Mouse (Mus musculus) adrenal gland, postnatal 4 days (tissue): ENCODE results near the gene Btbd11. TPM values are rescaled to one million over a fixed set of nuclear protein-coding genes. Genes with fewer than 3 reads are reported as not detected.
"Not testable (repeated sequence)": the region's sequence is repeated elsewhere in the genome, so short reads cannot be mapped to it uniquely, and the experiment has no call there.

Experiments used
- DNase-seq, 2 experiments: peaks; one replicate each; pipeline ENCODE4 v3.0.0; 2021 to 2022; ENCODE audit warnings: low spot score in 2 of 2, mixed read lengths in 2 of 2
- total RNA-seq, 2 experiments: library from RNA; stranded (reverse); gene quantifications; 2 replicates each; pipeline ENCODE4 v1.2.3; 2021

Btbd11 gene
- total RNA-seq, 2 experiments from 2014 or later: 8.6 to 9.0 TPM

- no peak for DNase-seq
These were observed 253.8 kb downstream of the Btbd11 start for GRCm38 (mm10) chr10:85640408-85640807.

GRCm38 (mm10) chr10:85645346-85645745 is 258.7 kb downstream of the Btbd11 start:
- no peak for DNase-seq

- DNase-seq: peak in 1 of 2 experiments; percentile 14
These were observed 265.1 kb downstream of the Btbd11 start for GRCm38 (mm10) chr10:85651706-85652105.

GRCm38 (mm10) chr10:85655881-85656280 is 269.3 kb downstream of the Btbd11 start:
- DNase-seq: no peak

GRCm38 (mm10) chr10:85657886-85658285 is 271.3 kb downstream of the Btbd11 start:
- DNase-seq: no peak

- no peak for DNase-seq
These were observed 286.9 kb downstream of the Btbd11 start for GRCm38 (mm10) chr10:85673512-85673921.

GRCm38 (mm10) chr10:85678635-85679034 is 292.0 kb downstream of the Btbd11 start:
- no peak for DNase-seq

- no peak for DNase-seq
These were observed 295.8 kb downstream of the Btbd11 start for GRCm38 (mm10) chr10:85682446-85682845.

GRCm38 (mm10) chr10:85694429-85694828 is 307.8 kb downstream of the Btbd11 start:
- DNase-seq: not testable (repeated sequence)

GRCm38 (mm10) chr10:85699721-85700120 is 313.1 kb downstream of the Btbd11 start:
- no peak for DNase-seq

- not testable (repeated sequence) for DNase-seq
These were observed 323.2 kb downstream of the Btbd11 start for GRCm38 (mm10) chr10:85709790-85710189.

Other genes with a start within 250 kb of the Btbd11 start
- 10 to 100 TPM; 18.8 to 19.5 TPM for gene Cry1, start 201.8 kb upstream of the Btbd11 start, total RNA-seq